Mouse (Mus musculus): ENCODE results near the gene Nt5dc2. TPM values are rescaled to one million over a fixed set of nuclear protein-coding genes. Genes with fewer than 3 reads are reported as not detected.

Nt5dc2 gene
- total RNA-seq (2023) = 1 to 10 TPM; 1.2 to 2.0 TPM

DNA sequence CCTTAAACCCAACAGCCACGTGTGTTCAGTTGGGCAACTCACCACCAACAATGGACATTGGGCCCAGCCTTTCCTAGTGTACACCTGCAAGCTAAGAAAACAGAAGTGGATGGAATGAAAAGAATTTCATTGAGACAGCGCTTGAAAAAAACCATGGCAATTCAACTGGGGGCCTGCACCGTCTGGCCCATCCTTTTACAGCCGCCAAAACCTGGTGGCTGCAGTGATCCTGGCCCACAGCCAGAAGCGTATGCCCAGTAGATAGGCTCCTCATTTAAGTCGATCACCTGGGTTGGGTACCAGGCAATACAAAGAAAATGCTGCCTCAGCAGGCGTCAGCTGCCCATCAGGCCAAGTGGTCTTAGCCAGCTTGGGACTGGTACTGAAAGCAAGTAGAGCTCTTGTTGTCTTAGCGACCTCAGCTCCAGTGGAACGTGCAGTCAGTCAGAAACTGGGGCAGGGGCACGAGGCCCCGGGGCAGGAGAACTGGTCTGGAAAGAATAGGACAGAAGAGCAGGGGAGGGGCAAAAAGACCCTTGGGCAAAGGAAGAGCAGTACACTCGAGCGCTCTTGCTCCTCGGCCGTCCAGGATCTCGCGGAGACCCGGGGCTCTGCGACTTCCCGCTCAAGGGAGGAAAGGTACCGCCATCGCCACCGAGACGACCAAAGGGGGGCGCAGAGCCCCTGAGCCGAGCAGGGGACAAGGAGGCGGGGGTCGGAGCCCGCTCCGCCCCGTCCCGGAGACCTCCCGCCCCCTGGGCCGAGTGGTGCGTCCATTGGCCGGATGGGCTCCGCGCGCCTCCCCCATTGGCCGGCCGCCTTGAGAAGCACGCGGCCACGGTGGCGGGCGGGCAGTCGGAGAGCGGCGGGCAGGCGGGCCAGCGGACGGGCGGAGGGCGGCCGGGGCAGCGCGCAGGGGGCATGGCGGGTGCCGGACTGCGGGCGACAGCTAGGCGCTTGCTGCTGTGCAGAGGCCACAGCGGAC, at the start of gene Nt5dc2:
Gene Nt5dc2 (plus strand): TSS at position 818 of the 985 bp plus-strand sequence.

DNA sequence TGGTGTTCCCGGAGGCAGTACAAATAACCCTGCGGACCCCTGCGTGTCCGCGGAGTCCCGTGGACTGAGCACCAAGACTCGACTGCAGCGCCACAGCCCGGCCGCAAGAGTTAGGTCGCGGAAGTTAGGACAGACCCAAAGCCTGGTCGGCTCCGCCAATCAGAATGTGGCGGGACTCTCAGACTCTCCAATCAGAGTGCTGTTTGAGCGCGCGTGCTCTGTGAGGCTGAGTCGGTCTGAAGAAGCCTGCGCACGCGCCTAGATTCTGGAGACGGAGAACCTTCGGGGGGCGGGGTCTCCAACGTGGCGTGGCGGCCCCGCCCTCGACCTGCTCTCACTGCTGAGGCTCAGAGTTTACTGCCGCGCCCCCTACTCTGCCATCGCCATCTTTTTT, 2.0 kb upstream of the Nt5dc2 start, which contains the start of gene Smim4:
Gene Smim4 (minus strand): TSS at position 131 of the 394 bp plus-strand sequence.

DNA sequence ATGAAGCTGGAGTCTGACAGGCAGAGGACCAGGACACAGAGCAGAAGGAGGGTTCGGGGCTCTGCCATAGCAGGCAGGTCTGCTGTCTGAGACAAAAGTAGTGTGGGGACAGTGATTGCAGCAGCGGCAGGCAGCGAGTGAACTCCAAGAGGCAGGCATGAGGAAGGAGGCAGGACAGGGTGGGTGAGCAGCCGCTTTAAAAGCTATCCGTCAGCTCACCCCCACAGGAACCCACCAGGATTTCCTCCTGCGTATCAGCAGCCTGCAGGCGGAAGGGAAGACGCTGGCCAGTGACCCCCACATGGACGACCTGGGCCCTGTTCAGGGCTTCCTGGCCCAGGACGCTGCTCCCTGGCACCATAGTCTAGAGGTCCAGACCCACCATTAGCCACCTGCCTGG, 37.6 kb downstream of the Nt5dc2 start, which contains the start of gene Stab1:
Gene Stab1 (minus strand): TSS at position 217 of the 400 bp plus-strand sequence.

Other genes with a start within 250 kb of the Nt5dc2 start
- under 1 TPM in 1 of 2 experiments, not detected in 1; 0.41 TPM for gene Itih4, start 244.6 kb upstream of the Nt5dc2 start, total RNA-seq (2023)
- gene Itih3, start 207.3 kb upstream of the Nt5dc2 start, total RNA-seq (2023) = not detected
- gene Itih1, start 187.8 kb upstream of the Nt5dc2 start, total RNA-seq (2023) = not detected
- 1 to 10 TPM; 4.5 to 4.9 TPM for gene Nek4, start 179.7 kb upstream of the Nt5dc2 start, total RNA-seq (2023)
- gene Glt8d1, start 129.7 kb upstream of the Nt5dc2 start, total RNA-seq (2023) = 10 to 100 TPM in 1 of 2 experiments, 1 to 10 TPM in 1; 8.8 to 13.1 TPM
- gene Spcs1, start 129.4 kb upstream of the Nt5dc2 start, total RNA-seq (2023) = 100 to 1,000 TPM in 1 of 2 experiments, 10 to 100 TPM in 1; 98.0 to 122 TPM
- 10 to 100 TPM; 79.8 to 85.7 TPM for gene Pbrm1, start 111.9 kb upstream of the Nt5dc2 start, total RNA-seq (2023)
- 100 to 1,000 TPM; 279 to 306 TPM for gene Gnl3, start 111.9 kb upstream of the Nt5dc2 start, total RNA-seq (2023)
- 10 to 100 TPM; 49.3 to 61.1 TPM for gene Smim4, start 2.1 kb upstream of the Nt5dc2 start, total RNA-seq (2023)
- gene Stab1, start 37.6 kb downstream of the Nt5dc2 start, total RNA-seq (2023) = 1 to 10 TPM in 1 of 2 experiments, under 1 TPM in 1; 0.61 to 2.3 TPM
- not detected for gene Tnnc1, start 77.3 kb downstream of the Nt5dc2 start, total RNA-seq (2023)
- gene Nisch, start 85.9 kb downstream of the Nt5dc2 start, total RNA-seq (2023) = 100 to 1,000 TPM; 430 to 445 TPM
- gene Sema3g, start 86.8 kb downstream of the Nt5dc2 start, total RNA-seq (2023) = not detected
- gene Phf7, start 120.3 kb downstream of the Nt5dc2 start, total RNA-seq (2023) = 10 to 100 TPM; 10.6 to 11.0 TPM
- gene Bap1, start 120.4 kb downstream of the Nt5dc2 start, total RNA-seq (2023) = 100 to 1,000 TPM; 112 to 121 TPM
- gene Dnah1, start 192.8 kb downstream of the Nt5dc2 start, total RNA-seq (2023) = not detected
- 10 to 100 TPM; 47.2 to 50.2 TPM for gene Capn7, start 205.6 kb downstream of the Nt5dc2 start, total RNA-seq (2023)